Mouse (Mus musculus) limb, embryonic 11.5 days (tissue): ENCODE measurements around the gene Ptpn3. TPM values are rescaled to one million over a fixed set of nuclear protein-coding genes. Genes with fewer than 3 reads are reported as not detected.

Source experiments
- ATAC-seq: fragments of 200-750 bp; cut with Nextera tagmentation; 2 replicates; pipeline ENCODE4 v1.8.0; 2017; ENCODE audit warnings: low read depth; ENCODE audit not compliant: insufficient number of reproducible peaks, low FRiP score, low TSS enrichment
- DNase-seq: peaks from one replicate; pipeline ENCODE4 v3.0.0-alpha.2; 2015; ENCODE audit warnings: low spot score
- H3K27ac ChIP-seq: fragments of 300-500 bp; sonication (generic); replicated peaks from 2 replicates; pipeline ENCODE4 v1.5.1; 2014; ENCODE audit warnings: low read depth, mild to moderate bottlenecking, low read length
- H3K27me3 ChIP-seq: fragments of 300-500 bp; sonication (generic); 2 replicates; pipeline ENCODE4 v1.6.1; 2014; ENCODE audit warnings: mild to moderate bottlenecking, low read length, mixed read lengths; ENCODE audit not compliant: control insufficient read depth, insufficient read depth
- H3K36me3 ChIP-seq: fragments of 300-500 bp; sonication (generic); 2 replicates; pipeline ENCODE4 v1.6.1; 2014; ENCODE audit warnings: mild to moderate bottlenecking, low read length, moderate library complexity, mixed read lengths; ENCODE audit not compliant: control insufficient read depth, insufficient read depth
- H3K4me1 ChIP-seq: fragments of 300-500 bp; sonication (generic); 2 replicates; pipeline ENCODE4 v1.6.1; 2014; ENCODE audit warnings: low read length, mixed read lengths; ENCODE audit not compliant: control insufficient read depth, insufficient read depth
- H3K4me2 ChIP-seq: fragments of 300-500 bp; sonication (generic); 2 replicates; pipeline ENCODE4 v1.6.1; 2014; ENCODE audit warnings: low read depth, mild to moderate bottlenecking, moderate library complexity; ENCODE audit not compliant: severe bottlenecking
- H3K4me3 ChIP-seq: fragments of 300-500 bp; sonication (generic); 2 replicates; pipeline ENCODE4 v1.5.1; 2014; ENCODE audit warnings: low read depth, low read length
- H3K9ac ChIP-seq: fragments of 300-500 bp; sonication (generic); 2 replicates; pipeline ENCODE4 v1.6.1; 2014; ENCODE audit warnings: mild to moderate bottlenecking, low read length
- H3K9me3 ChIP-seq: fragments of 300-500 bp; sonication (generic); 2 replicates; pipeline ENCODE4 v1.6.1; 2016; ENCODE audit warnings: low read length; ENCODE audit not compliant: control insufficient read depth
- WGBS: fragments of 180-500 bp; shearing (Covaris S2); extraction: QIAGEN DNeasy Blood & Tissue Kit; methylation state at CpG from one replicate; pipeline ENCODE4 v1.1.7; 2014; 5-methylcytosine and 5-hydroxymethylcytosine counted together
- polyA plus RNA-seq: library from polyadenylated mRNA; unstranded; fragments of >200 nt; fragmentation: Nextera tagmentation; extraction: Ambion mirVana; gene quantifications from 2 replicates; pipeline ENCODE4 v1.2.1, GENCODE M21; 2014

Ptpn3 gene
- polyA plus RNA-seq, 1 experiment from 2014 or later, result 0.73 TPM

- no peaks in the 10 kb centered on the region for H3K9me3 ChIP-seq
- no peak overlapping the region for H3K27ac ChIP-seq
- DNase-seq (peak; percentile 45), ATAC-seq (no peak)
- H3K36me3 ChIP-seq, result no peaks in the 10 kb centered on the region
- H3K9ac ChIP-seq, result no peak overlapping the region
- no peak overlapping the region for H3K4me2 ChIP-seq
- WGBS, result 79% methylated on average over 8 of the region's 8 CpGs
- no peaks in the 10 kb centered on the region for H3K27me3 ChIP-seq
- H3K4me3 ChIP-seq, result no peak overlapping the region
- H3K4me1 ChIP-seq, result peaks cover 13% of the 10 kb centered on the region
These were observed 38.5 kb downstream of the Ptpn3 start for GRCm38 (mm10) chr4:57263061-57263685.

GRCm38 (mm10) chr4:57262451-57262850, 39.2 kb downstream of the Ptpn3 start:
- Histone ChIP-seq H3K9me3 (no peaks in the 10 kb centered on the region), H3K9ac (no peak overlapping the region), H3K4me3 (no peak overlapping the region), H3K36me3 (no peaks in the 10 kb centered on the region), H3K4me1 (peaks cover 17% of the 10 kb centered on the region), H3K4me2 (no peak overlapping the region), H3K27ac (no peak overlapping the region), H3K27me3 (no peaks in the 10 kb centered on the region)
- WGBS, result 52% methylated on average over 8 of the region's 8 CpGs
- no peak for ATAC-seq
- DNase-seq, result no peak

GRCm38 (mm10) chr4:57261813-57262212, 39.8 kb downstream of the Ptpn3 start:
- Histone ChIP-seq H3K36me3 (no peaks in the 10 kb centered on the region), H3K9me3 (no peaks in the 10 kb centered on the region), H3K9ac (no peak overlapping the region), H3K4me3 (no peak overlapping the region), H3K4me2 (no peak overlapping the region), H3K27ac (peak overlapping the region; percentile 56; the same call in 1 of the 2 replicates), H3K27me3 (no peaks in the 10 kb centered on the region), H3K4me1 (peaks cover 18% of the 10 kb centered on the region)
- ATAC-seq (no peak), DNase-seq (peak; percentile 42)
- WGBS, result 44% methylated on average over 9 of the region's 9 CpGs

- no peak for DNase-seq
These were observed 43.2 kb downstream of the Ptpn3 start for GRCm38 (mm10) chr4:57258159-57259035.

GRCm38 (mm10) chr4:57257409-57257808, 44.2 kb downstream of the Ptpn3 start:
- 89% methylated on average over 8 of the region's 8 CpGs for WGBS
- Histone ChIP-seq H3K27me3 (no peaks in the 10 kb centered on the region), H3K4me3 (no peak overlapping the region), H3K9ac (no peak overlapping the region), H3K4me1 (peaks cover 18% of the 10 kb centered on the region), H3K9me3 (no peaks in the 10 kb centered on the region), H3K36me3 (no peaks in the 10 kb centered on the region), H3K27ac (no peak overlapping the region), H3K4me2 (no peak overlapping the region)
- no peak for DNase-seq
- no peak for ATAC-seq

More at GRCm38 (mm10) chr4:57258159-57259035, 43.2 kb downstream of the Ptpn3 start:
- Histone ChIP-seq H3K36me3 (no peaks in the 10 kb centered on the region), H3K4me1 (peaks cover 18% of the 10 kb centered on the region), H3K4me2 (no peak overlapping the region), H3K9me3 (no peaks in the 10 kb centered on the region), H3K4me3 (no peak overlapping the region), H3K27ac (no peak overlapping the region; the same call in 1 of the 2 replicates), H3K9ac (no peak overlapping the region), H3K27me3 (no peaks in the 10 kb centered on the region)
- WGBS, result 47% methylated on average over 14 of the region's 14 CpGs
- ATAC-seq, result no peak

- ATAC-seq (no peak), DNase-seq (no peak)
- Histone ChIP-seq H3K36me3 (no peaks in the 10 kb centered on the region), H3K27me3 (no peaks in the 10 kb centered on the region), H3K9me3 (no peaks in the 10 kb centered on the region), H3K4me2 (no peak overlapping the region), H3K9ac (no peak overlapping the region), H3K27ac (no peak overlapping the region), H3K4me3 (no peak overlapping the region), H3K4me1 (peaks cover 15% of the 10 kb centered on the region)
- WGBS, result 55% methylated on average over 4 of the region's 4 CpGs
These were observed 44.9 kb downstream of the Ptpn3 start for GRCm38 (mm10) chr4:57256761-57257160.

- Histone ChIP-seq H3K4me3 (no peak overlapping the region), H3K4me1 (peaks cover 13% of the 10 kb centered on the region), H3K9ac (no peak overlapping the region), H3K36me3 (no peaks in the 10 kb centered on the region), H3K27ac (no peak overlapping the region), H3K27me3 (no peaks in the 10 kb centered on the region), H3K9me3 (no peaks in the 10 kb centered on the region), H3K4me2 (no peak overlapping the region)
- DNase-seq, result no peak
- ATAC-seq, result no peak
- WGBS, result 79% methylated on average over 6 of the region's 6 CpGs
These were observed 47.2 kb downstream of the Ptpn3 start for GRCm38 (mm10) chr4:57254412-57254811.

- no peak overlapping the region for H3K4me2 ChIP-seq
- DNase-seq, result no peak
- WGBS, result 35% methylated on average over 2 of the region's 2 CpGs
- H3K4me1 ChIP-seq, result peaks cover 9% of the 10 kb centered on the region
- H3K9me3 ChIP-seq, result no peaks in the 10 kb centered on the region
- H3K4me3 ChIP-seq, result no peak overlapping the region
- H3K27ac ChIP-seq, result no peak overlapping the region
- H3K9ac ChIP-seq, result no peak overlapping the region
- H3K36me3 ChIP-seq, result no peaks in the 10 kb centered on the region
- no peaks in the 10 kb centered on the region for H3K27me3 ChIP-seq
- no peak for ATAC-seq
These were observed 51.0 kb downstream of the Ptpn3 start for GRCm38 (mm10) chr4:57250636-57251035.
